Mouse (Mus musculus): ENCODE data around the gene Batf3.
A peak's percentile ranks its signal among the peaks of the same experiment; 100 is the strongest.

The Batf3 gene

GRCm38 (mm10) chr1:191097802-191098747 is at the start of gene Batf3:
TSS of gene Batf3 (plus strand) at chr1:191097847.
- peak; percentile 56 for DNase-seq (ENCODE audit: low spot score)

- DNase-seq (ENCODE audit: low spot score) = no peak
Measured at GRCm38 (mm10) chr1:191053555-191053954, 44.1 kb upstream of the Batf3 start.

GRCm38 (mm10) chr1:191054870-191055532 is 42.6 kb upstream of the Batf3 start:
- peak; percentile 45 for DNase-seq (ENCODE audit: low spot score)

- DNase-seq (ENCODE audit: low spot score) = no peak
Measured at GRCm38 (mm10) chr1:191055533-191055873, 42.1 kb upstream of the Batf3 start.

- DNase-seq (ENCODE audit: low spot score) = no peak
Measured at GRCm38 (mm10) chr1:191057461-191057860, 40.2 kb upstream of the Batf3 start.

GRCm38 (mm10) chr1:191062241-191062780 is 35.3 kb upstream of the Batf3 start:
- DNase-seq (ENCODE audit: low spot score) = no peak

GRCm38 (mm10) chr1:191062781-191063485 is 34.7 kb upstream of the Batf3 start, which contains the start of the genes Tatdn3 and Nsl1:
TSS of gene Tatdn3 (minus strand) at chr1:191062932.
TSS of gene Nsl1 (plus strand) at chr1:191063012.
- DNase-seq (ENCODE audit: low spot score) = peak; percentile 88

- DNase-seq (ENCODE audit: low spot score) = no peak
Measured at GRCm38 (mm10) chr1:191063700-191064099, 33.9 kb upstream of the Batf3 start.

GRCm38 (mm10) chr1:191064535-191064934 is 33.1 kb upstream of the Batf3 start:
- no peak for DNase-seq (ENCODE audit: low spot score)

GRCm38 (mm10) chr1:191065188-191065587 is 32.5 kb upstream of the Batf3 start:
- no peak for DNase-seq (ENCODE audit: low spot score)

GRCm38 (mm10) chr1:191068377-191068776 is 29.3 kb upstream of the Batf3 start:
- DNase-seq (ENCODE audit: low spot score) = no peak

GRCm38 (mm10) chr1:191070259-191070658 is 27.4 kb upstream of the Batf3 start:
- DNase-seq (ENCODE audit: low spot score) = no peak

GRCm38 (mm10) chr1:191071613-191072012 is 26.0 kb upstream of the Batf3 start:
- DNase-seq (ENCODE audit: low spot score) = no peak

- DNase-seq (ENCODE audit: low spot score) = peak; percentile 78
Measured at GRCm38 (mm10) chr1:191072329-191072913, 25.2 kb upstream of the Batf3 start.

GRCm38 (mm10) chr1:191073001-191073400 is 24.6 kb upstream of the Batf3 start:
- DNase-seq (ENCODE audit: low spot score) = peak; percentile 33

GRCm38 (mm10) chr1:191073486-191073885 is 24.2 kb upstream of the Batf3 start:
- DNase-seq (ENCODE audit: low spot score) = no peak

- no peak for DNase-seq (ENCODE audit: low spot score)
Measured at GRCm38 (mm10) chr1:191075199-191075883, 22.3 kb upstream of the Batf3 start.

- DNase-seq (ENCODE audit: low spot score) = peak; percentile 76
Measured at GRCm38 (mm10) chr1:191083230-191083629, 14.4 kb upstream of the Batf3 start.

- DNase-seq (ENCODE audit: low spot score) = no peak
Measured at GRCm38 (mm10) chr1:191084951-191085559, 12.6 kb upstream of the Batf3 start.

- no peak for DNase-seq (ENCODE audit: low spot score)
Measured at GRCm38 (mm10) chr1:191085597-191085996, 12.1 kb upstream of the Batf3 start.

Data from yolk sac, embryonic 10.5 days (tissue).